Mouse (Mus musculus) liver, embryonic 15.5 days (tissue): ENCODE measurements around the gene Ralbp1. TPM values are rescaled to one million over a fixed set of nuclear protein-coding genes. Genes with fewer than 3 reads are reported as not detected.

Source experiments
- ATAC-seq: fragments of 200-750 bp; cut with Nextera tagmentation; 2 replicates; pipeline ENCODE4 v1.8.0; 2017; ENCODE audit warnings: moderate number of reproducible peaks, mild to moderate bottlenecking, moderate library complexity; ENCODE audit not compliant: insufficient read depth
- H3K27ac ChIP-seq: fragments of 300-500 bp; sonication (generic); replicated peaks from 2 replicates; pipeline ENCODE4 v1.5.1; 2015; ENCODE audit warnings: mild to moderate bottlenecking, inconsistent platforms
- H3K27me3 ChIP-seq: fragments of 300-500 bp; sonication (generic); 2 replicates; pipeline ENCODE4 v1.6.1; 2015; ENCODE audit warnings: mild to moderate bottlenecking, inconsistent platforms
- H3K36me3 ChIP-seq: fragments of 300-500 bp; sonication (generic); replicated peaks from 2 replicates; pipeline ENCODE4 v1.6.1; 2015; ENCODE audit warnings: moderate library complexity, mild to moderate bottlenecking, inconsistent platforms
- H3K4me1 ChIP-seq: fragments of 300-500 bp; sonication (generic); replicated peaks from 2 replicates; pipeline ENCODE4 v1.6.1; 2015; ENCODE audit warnings: inconsistent platforms
- H3K4me2 ChIP-seq: fragments of 300-500 bp; sonication (generic); 2 replicates; pipeline ENCODE4 v1.6.1; 2015; ENCODE audit warnings: moderate library complexity, mild to moderate bottlenecking, inconsistent platforms
- H3K4me3 ChIP-seq: fragments of 300-500 bp; sonication (generic); replicated peaks from 2 replicates; pipeline ENCODE4 v1.5.1; 2015; ENCODE audit warnings: mild to moderate bottlenecking, inconsistent platforms
- H3K9ac ChIP-seq: fragments of 300-500 bp; sonication (generic); 2 replicates; pipeline ENCODE4 v1.6.1; 2015; ENCODE audit warnings: moderate library complexity, mild to moderate bottlenecking, inconsistent platforms
- H3K9me3 ChIP-seq: fragments of 300-500 bp; sonication (generic); replicated peaks from 2 replicates; pipeline ENCODE4 v1.6.1; 2016; ENCODE audit warnings: inconsistent platforms
- WGBS: fragments of 180-500 bp; shearing (Covaris S2); methylation state at CpG from one replicate; pipeline ENCODE4 v1.1.7; 2015; ENCODE audit warnings: mixed read lengths; ENCODE audit not compliant: insufficient replicate concordance; 5-methylcytosine and 5-hydroxymethylcytosine counted together
- polyA plus RNA-seq: library from polyadenylated mRNA; unstranded; fragments of >200 nt; fragmentation: Nextera tagmentation; extraction: Ambion mirVana; gene quantifications from 2 replicates; pipeline ENCODE4 v1.2.1, GENCODE M21; 2015

Ralbp1 gene
- polyA plus RNA-seq, 1 experiment from 2014 or later = 38.8 TPM

DNA sequence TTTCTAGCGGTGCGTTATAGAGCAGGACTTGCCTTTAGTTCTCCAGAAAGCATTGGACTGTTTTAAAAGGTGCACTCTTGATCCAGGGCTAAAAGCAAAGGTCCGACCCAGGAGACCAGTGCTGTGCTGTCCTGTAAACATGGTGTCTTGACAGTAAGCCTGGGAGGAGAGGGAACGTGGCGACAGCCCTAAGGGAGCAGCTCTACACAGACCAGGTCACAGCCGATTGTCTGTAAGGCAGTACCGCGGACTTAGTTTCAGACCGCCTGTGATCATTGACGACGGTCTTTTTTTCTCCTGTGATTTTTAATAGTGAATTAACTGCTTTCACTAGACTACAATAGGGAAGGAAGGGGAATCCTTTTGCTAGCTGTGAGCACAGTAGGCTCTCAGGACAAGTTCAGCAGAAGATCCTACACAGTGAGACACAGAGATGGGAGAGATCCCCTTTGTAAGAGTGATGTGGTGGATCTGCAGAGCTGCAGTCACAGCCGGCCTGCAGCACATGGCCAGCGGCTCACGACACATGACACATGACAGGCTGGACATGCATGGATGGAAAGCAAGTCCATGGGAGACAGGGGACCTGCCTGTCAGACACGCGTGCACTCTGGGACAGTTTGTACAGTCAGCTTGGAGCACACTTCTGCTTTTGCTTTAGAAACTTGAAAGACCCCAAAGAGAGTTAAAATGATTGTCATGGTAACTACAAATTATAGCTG is 58.3 kb downstream of the Ralbp1 start:
- WGBS = 85% methylated on average over 16 of the region's 16 CpGs
- Histone ChIP-seq H3K36me3 (peaks cover 60% of the 10 kb centered on the region), H3K9ac (no peak overlapping the region), H3K27ac (no peak overlapping the region), H3K4me2 (no peak overlapping the region), H3K9me3 (no peaks in the 10 kb centered on the region), H3K4me3 (no peak overlapping the region), H3K27me3 (no peaks in the 10 kb centered on the region), H3K4me1 (no peaks in the 10 kb centered on the region)
- ATAC-seq = no peak

DNA sequence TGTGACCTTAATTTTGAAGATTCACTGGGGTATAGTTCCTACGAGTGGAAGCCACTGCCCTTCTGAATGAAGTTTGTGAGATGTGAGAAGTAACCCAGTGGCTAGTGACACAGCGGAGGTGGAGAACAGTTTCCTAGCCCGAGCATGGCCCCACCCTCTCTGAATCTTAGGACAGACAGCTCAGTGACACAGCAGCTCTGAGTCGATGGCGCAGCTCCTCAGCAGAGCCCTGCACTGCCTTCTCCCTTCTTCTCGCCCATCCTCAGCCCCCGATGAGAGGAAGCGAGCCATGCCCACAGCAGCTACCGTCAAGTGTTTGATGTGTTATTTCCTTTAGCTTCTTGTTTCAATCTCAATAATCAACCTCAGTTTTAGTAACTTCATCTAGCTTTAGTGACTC is 59.3 kb downstream of the Ralbp1 start:
- H3K4me2 ChIP-seq = no peak overlapping the region
- peaks cover 60% of the 10 kb centered on the region for H3K36me3 ChIP-seq
- no peak overlapping the region for H3K9ac ChIP-seq
- ATAC-seq = no peak
- H3K27me3 ChIP-seq = no peaks in the 10 kb centered on the region
- H3K4me1 ChIP-seq = no peaks in the 10 kb centered on the region
- 42% methylated on average over 9 of the region's 9 CpGs for WGBS
- H3K9me3 ChIP-seq = no peaks in the 10 kb centered on the region
- H3K27ac ChIP-seq = no peak overlapping the region
- H3K4me3 ChIP-seq = no peak overlapping the region

- Histone ChIP-seq H3K4me2 (no peak overlapping the region), H3K9ac (no peak overlapping the region), H3K9me3 (no peaks in the 10 kb centered on the region), H3K4me1 (no peaks in the 10 kb centered on the region), H3K36me3 (peaks cover 56% of the 10 kb centered on the region), H3K27ac (no peak overlapping the region), H3K27me3 (no peaks in the 10 kb centered on the region), H3K4me3 (no peak overlapping the region)
- no peak for ATAC-seq
- WGBS = 86% methylated on average over 10 of the region's 10 CpGs
These were observed 61.4 kb downstream of the Ralbp1 start for GRCm38 (mm10) chr17:65824246-65824645.

DNA sequence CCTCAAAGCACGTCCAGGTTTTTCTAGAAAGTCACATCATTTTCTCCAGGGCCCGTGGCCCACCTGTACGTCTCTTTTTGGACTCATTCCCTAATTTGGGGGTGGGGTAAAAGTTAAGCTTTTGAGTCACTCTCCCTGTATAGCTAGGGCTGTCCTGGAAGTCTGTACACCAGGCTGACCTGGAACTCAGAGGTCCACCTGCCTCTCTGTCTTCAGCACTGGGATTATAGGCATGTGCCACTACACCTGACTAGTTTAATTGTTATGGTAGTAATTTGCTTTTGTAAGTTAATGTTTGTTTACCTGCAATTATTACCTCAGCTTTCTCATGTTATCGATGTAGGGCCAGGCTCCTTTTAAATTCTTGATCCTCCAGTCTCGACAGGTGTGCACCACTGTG is 63.2 kb downstream of the Ralbp1 start:
- Histone ChIP-seq H3K4me2 (no peak overlapping the region), H3K9me3 (no peaks in the 10 kb centered on the region), H3K9ac (no peak overlapping the region), H3K4me1 (no peaks in the 10 kb centered on the region), H3K36me3 (peaks cover 48% of the 10 kb centered on the region), H3K27me3 (no peaks in the 10 kb centered on the region), H3K27ac (no peak overlapping the region), H3K4me3 (no peak overlapping the region)
- 62% methylated on average over 5 of the region's 5 CpGs for whole genome bisulfite sequencing
- ATAC-seq = no peak

- Histone ChIP-seq H3K9me3 (no peaks in the 10 kb centered on the region), H3K4me1 (no peaks in the 10 kb centered on the region), H3K27ac (no peak overlapping the region), H3K9ac (no peak overlapping the region), H3K4me2 (no peak overlapping the region), H3K4me3 (no peak overlapping the region), H3K36me3 (peaks cover 66% of the 10 kb centered on the region), H3K27me3 (no peaks in the 10 kb centered on the region)
- ATAC-seq = no peak
- 70% methylated on average over 5 of the region's 5 CpGs for WGBS
These were observed 65.4 kb downstream of the Ralbp1 start for GRCm38 (mm10) chr17:65820197-65820596.

DNA sequence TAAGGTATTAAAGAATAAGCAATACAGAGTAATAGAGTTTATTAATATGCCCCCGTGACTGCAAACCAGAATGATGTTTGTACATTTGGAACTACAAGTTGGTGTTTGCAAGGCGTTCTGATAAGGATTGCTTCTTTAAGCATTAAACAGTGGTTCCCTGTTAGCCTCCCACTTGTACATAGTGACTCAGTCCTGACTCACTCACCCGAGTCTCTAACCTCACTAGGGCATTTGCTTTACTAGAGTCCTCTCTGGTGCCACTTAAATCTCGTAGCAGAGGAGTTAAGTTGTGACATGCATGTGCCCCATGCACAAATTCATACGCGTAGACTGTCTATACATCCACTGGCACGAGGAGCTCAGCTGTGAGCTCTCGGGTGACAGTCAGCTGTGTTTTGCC is 71.8 kb downstream of the Ralbp1 start:
- peaks cover 70% of the 10 kb centered on the region for H3K36me3 ChIP-seq
- no peak for ATAC-seq
- H3K4me3 ChIP-seq = no peak overlapping the region
- WGBS = 82% methylated on average over 8 of the region's 8 CpGs
- no peaks in the 10 kb centered on the region for H3K9me3 ChIP-seq
- H3K4me2 ChIP-seq = no peak overlapping the region
- H3K27me3 ChIP-seq = no peaks in the 10 kb centered on the region
- H3K4me1 ChIP-seq = no peaks in the 10 kb centered on the region
- H3K9ac ChIP-seq = no peak overlapping the region
- H3K27ac ChIP-seq = no peak overlapping the region

- Histone ChIP-seq H3K4me3 (no peak overlapping the region), H3K9me3 (no peaks in the 10 kb centered on the region), H3K4me1 (no peaks in the 10 kb centered on the region), H3K36me3 (peaks cover 49% of the 10 kb centered on the region), H3K4me2 (no peak overlapping the region), H3K27ac (no peak overlapping the region), H3K27me3 (no peaks in the 10 kb centered on the region), H3K9ac (no peak overlapping the region)
- no peak for ATAC-seq
- 72% methylated on average over 5 of the region's 5 CpGs for WGBS
These were observed 74.6 kb downstream of the Ralbp1 start for GRCm38 (mm10) chr17:65811032-65811431.

- 0 out of 2 replicates have a peak, but pooled peaks cover 3% of the 10 kb centered on the region for H3K4me1 ChIP-seq
- no peak overlapping the region for H3K4me2 ChIP-seq
- H3K27ac ChIP-seq = no peak overlapping the region
- WGBS = 66% methylated on average over 2 of the region's 2 CpGs
- H3K9me3 ChIP-seq = no peaks in the 10 kb centered on the region
- no peak for ATAC-seq
- H3K36me3 ChIP-seq = peaks cover 21% of the 10 kb centered on the region
- no peak overlapping the region for H3K4me3 ChIP-seq
- no peaks in the 10 kb centered on the region for H3K27me3 ChIP-seq
- H3K9ac ChIP-seq = no peak overlapping the region
These were observed 79.2 kb downstream of the Ralbp1 start for GRCm38 (mm10) chr17:65806416-65806815.

DNA sequence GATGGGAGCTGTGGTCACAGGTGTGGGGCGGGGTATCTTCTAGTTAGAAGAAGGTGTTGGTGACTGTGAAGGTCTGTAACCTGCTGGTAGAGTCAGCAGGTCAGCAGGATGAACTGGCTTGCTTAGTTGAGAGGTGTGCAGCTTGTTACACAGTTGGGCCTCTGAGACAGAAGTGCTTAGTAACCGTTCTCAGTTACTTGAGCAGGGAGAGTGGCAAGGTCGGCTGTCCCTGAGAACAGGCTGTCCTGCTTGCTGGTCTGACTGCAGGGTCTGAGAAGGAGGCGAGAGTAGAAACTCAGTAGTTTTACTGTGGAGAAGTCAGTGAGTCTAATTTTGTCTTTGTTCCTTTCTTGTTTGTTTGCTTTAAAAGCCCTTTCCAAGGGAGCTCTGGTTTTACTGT is 79.6 kb downstream of the Ralbp1 start:
- 57% methylated on average over 4 of the region's 4 CpGs for WGBS
- H3K9ac ChIP-seq = no peak overlapping the region
- ATAC-seq = no peak
- H3K4me1 ChIP-seq = 0 out of 2 replicates have a peak, but pooled peaks cover 3% of the 10 kb centered on the region
- H3K4me3 ChIP-seq = no peak overlapping the region
- H3K36me3 ChIP-seq = peaks cover 17% of the 10 kb centered on the region
- no peak overlapping the region for H3K27ac ChIP-seq
- no peak overlapping the region for H3K4me2 ChIP-seq
- H3K27me3 ChIP-seq = no peaks in the 10 kb centered on the region
- H3K9me3 ChIP-seq = no peaks in the 10 kb centered on the region

DNA sequence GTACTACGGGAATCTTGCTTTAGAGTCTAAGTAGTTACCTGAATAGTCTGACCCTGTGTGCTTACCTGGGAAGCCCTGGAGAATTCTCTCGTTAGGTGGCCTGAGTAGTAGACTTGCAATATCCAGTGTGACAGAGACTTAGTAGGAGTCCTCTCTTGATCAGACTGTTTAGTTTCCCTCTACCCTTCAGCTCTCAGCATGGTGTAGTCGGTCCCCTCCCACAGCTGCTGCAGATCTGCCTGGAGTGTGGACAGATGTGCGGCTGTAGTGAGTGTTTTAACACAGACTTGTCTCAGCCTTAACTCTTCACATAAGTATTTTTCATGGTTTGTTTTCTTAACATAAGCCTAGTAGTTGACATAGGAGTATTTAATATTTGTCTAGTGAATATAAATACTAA is 83.6 kb downstream of the Ralbp1 start:
- 70% methylated on average over 4 of the region's 4 CpGs for WGBS

GRCm38 (mm10) chr17:65800451-65800850 is 85.1 kb downstream of the Ralbp1 start:
- Histone ChIP-seq H3K4me3 (no peak overlapping the region), H3K9me3 (no peaks in the 10 kb centered on the region), H3K9ac (no peak overlapping the region), H3K4me2 (no peak overlapping the region), H3K27me3 (no peaks in the 10 kb centered on the region), H3K27ac (no peak overlapping the region), H3K36me3 (peaks cover 10% of the 10 kb centered on the region), H3K4me1 (peaks cover 18% of the 10 kb centered on the region)
- 79% methylated on average over 6 of the region's 6 CpGs for WGBS
- no peak for ATAC-seq

More for the DNA sequence above, 83.6 kb downstream of the Ralbp1 start:
- ATAC-seq = no peak
- peaks cover 18% of the 10 kb centered on the region for H3K4me1 ChIP-seq
- no peak overlapping the region for H3K4me2 ChIP-seq
- no peaks in the 10 kb centered on the region for H3K27me3 ChIP-seq
- no peaks in the 10 kb centered on the region for H3K9me3 ChIP-seq
- H3K36me3 ChIP-seq = peaks cover 10% of the 10 kb centered on the region
- H3K27ac ChIP-seq = no peak overlapping the region
- no peak overlapping the region for H3K9ac ChIP-seq
- H3K4me3 ChIP-seq = no peak overlapping the region

- Histone ChIP-seq H3K27ac (no peak overlapping the region), H3K9ac (no peak overlapping the region), H3K27me3 (no peaks in the 10 kb centered on the region), H3K36me3 (peaks cover 6% of the 10 kb centered on the region), H3K9me3 (no peaks in the 10 kb centered on the region), H3K4me1 (peaks cover 18% of the 10 kb centered on the region), H3K4me3 (no peak overlapping the region), H3K4me2 (no peak overlapping the region)
- WGBS = 24% methylated on average over 1 of the region's 1 CpGs
- ATAC-seq = no peak
These were observed 86.2 kb downstream of the Ralbp1 start for GRCm38 (mm10) chr17:65799353-65799752.
